Mouse (Mus musculus): ENCODE results near the gene Olfr508. TPM values are rescaled to one million over a fixed set of nuclear protein-coding genes. Genes with fewer than 3 reads are reported as not detected.
A peak's percentile ranks its signal among the peaks of the same experiment; 100 is the strongest.
"Not testable (repeated sequence)": the region's sequence is repeated elsewhere in the genome, so short reads cannot be mapped to it uniquely, and the experiment has no call there.

The Olfr508 gene
- not detected in 2 replicates for polyA plus RNA-seq (2014; fragmentation: Nextera tagmentation; extraction: Ambion mirVana)

- Histone ChIP-seq H3K4me2 (ENCODE audit: low read length) (no peak within 1 kb of the TSS), H3K4me3 (ENCODE audit: control insufficient read depth in 1 of 2, insufficient read depth in 1 of 2, low read depth in 1 of 2, low read length in 2 of 2) (no peak within 1 kb of the TSS), H3K27me3 (ENCODE audit: control insufficient read depth, insufficient read depth, low read length) (no peaks in the 10 kb centered on the region), H3K9me3 (ENCODE audit: control insufficient read depth, low read length) (no peaks in the 10 kb centered on the region), H3K27ac (replicated peaks in 1 of 2; ENCODE audit: control insufficient read depth in 1 of 2, insufficient read depth in 1 of 2, low read depth in 2 of 2, low read length in 2 of 2) (no peak within 1 kb of the TSS), H3K9ac (ENCODE audit: low read length) (no peak within 1 kb of the TSS), H3K4me1 (ENCODE audit: control insufficient read depth in 2 of 2, insufficient read depth in 2 of 2, low read length in 2 of 2) (no peaks in the 10 kb centered on the region), H3K36me3 (ENCODE audit: control insufficient read depth, insufficient read depth, low read length) (no peaks in the 10 kb centered on the region)
- WGBS: 73% methylated on average over 3 of the region's 3 CpGs
- no peak for ATAC-seq (ENCODE audit: insufficient number of reproducible peaks, insufficient read depth, low FRiP score, low read depth)
Measured at GRCm38 (mm10) chr7:108629694-108630093, at the start of gene Olfr508. TSS of gene Olfr508 (plus strand) at chr7:108629994.

GRCm38 (mm10) chr7:108589797-108590196 lies 40.0 kb upstream of the Olfr508 start:
- ATAC-seq (ENCODE audit: insufficient number of reproducible peaks, insufficient read depth, low FRiP score, low read depth): 0 out of 2 replicates have a peak, but pooled peaks have one; percentile 13
- no peaks in the 10 kb centered on the region for H3K27me3 ChIP-seq (ENCODE audit: control insufficient read depth, insufficient read depth, low read length)
- 88% methylated on average over 1 of the region's 1 CpGs for WGBS

GRCm38 (mm10) chr7:108601916-108602315 lies 27.9 kb upstream of the Olfr508 start:
- not testable (repeated sequence) for H3K36me3 ChIP-seq (ENCODE audit: control insufficient read depth, insufficient read depth, low read length); H3K4me1 ChIP-seq (ENCODE audit: control insufficient read depth in 2 of 2, insufficient read depth in 2 of 2, low read length in 2 of 2); H3K9ac ChIP-seq (ENCODE audit: low read length); ATAC-seq (ENCODE audit: insufficient number of reproducible peaks, insufficient read depth, low FRiP score, low read depth); H3K9me3 ChIP-seq (ENCODE audit: control insufficient read depth, low read length); H3K4me3 ChIP-seq (ENCODE audit: control insufficient read depth in 1 of 2, insufficient read depth in 1 of 2, low read depth in 1 of 2, low read length in 2 of 2); H3K4me2 ChIP-seq (ENCODE audit: low read length); H3K27ac ChIP-seq (replicated peaks in 1 of 2; ENCODE audit: control insufficient read depth in 1 of 2, insufficient read depth in 1 of 2, low read depth in 2 of 2, low read length in 2 of 2); H3K27me3 ChIP-seq (ENCODE audit: control insufficient read depth, insufficient read depth, low read length)
- 72% methylated on average over 3 of the region's 3 CpGs for WGBS

More at GRCm38 (mm10) chr7:108589797-108590196, 40.0 kb upstream of the Olfr508 start:
- Histone ChIP-seq H3K36me3 (ENCODE audit: control insufficient read depth, insufficient read depth, low read length) (no peaks in the 10 kb centered on the region), H3K4me1 (ENCODE audit: control insufficient read depth in 2 of 2, insufficient read depth in 2 of 2, low read length in 2 of 2) (no peaks in the 10 kb centered on the region), H3K9ac (ENCODE audit: low read length) (no peak overlapping the region), H3K27ac (replicated peaks in 1 of 2; ENCODE audit: control insufficient read depth in 1 of 2, insufficient read depth in 1 of 2, low read depth in 2 of 2, low read length in 2 of 2) (no peak overlapping the region), H3K9me3 (ENCODE audit: control insufficient read depth, low read length) (no peaks in the 10 kb centered on the region; the same call in 1 of the 2 replicates), H3K4me3 (ENCODE audit: control insufficient read depth in 1 of 2, insufficient read depth in 1 of 2, low read depth in 1 of 2, low read length in 2 of 2) (no peak overlapping the region), H3K4me2 (ENCODE audit: low read length) (no peak overlapping the region)

GRCm38 (mm10) chr7:108610487-108610886 lies 19.3 kb upstream of the Olfr508 start, which contains the start of gene Olfr506:
TSS of gene Olfr506 (plus strand) at chr7:108610787.
- ATAC-seq (ENCODE audit: insufficient number of reproducible peaks, insufficient read depth, low FRiP score, low read depth): no peak
- H3K9me3 ChIP-seq (ENCODE audit: control insufficient read depth, low read length): no peaks in the 10 kb centered on the region

GRCm38 (mm10) chr7:108614110-108614509 lies 15.7 kb upstream of the Olfr508 start:
- H3K36me3 ChIP-seq (ENCODE audit: control insufficient read depth, insufficient read depth, low read length): no peaks in the 10 kb centered on the region
- no peak overlapping the region for H3K27ac ChIP-seq (replicated peaks in 1 of 2; ENCODE audit: control insufficient read depth in 1 of 2, insufficient read depth in 1 of 2, low read depth in 2 of 2, low read length in 2 of 2)
- no peaks in the 10 kb centered on the region for H3K27me3 ChIP-seq (ENCODE audit: control insufficient read depth, insufficient read depth, low read length)
- no peaks in the 10 kb centered on the region for H3K4me1 ChIP-seq (ENCODE audit: control insufficient read depth in 2 of 2, insufficient read depth in 2 of 2, low read length in 2 of 2)
- no peaks in the 10 kb centered on the region for H3K9me3 ChIP-seq (ENCODE audit: control insufficient read depth, low read length)
- H3K9ac ChIP-seq (ENCODE audit: low read length): no peak overlapping the region
- no peak overlapping the region for H3K4me2 ChIP-seq (ENCODE audit: low read length)
- no peak overlapping the region for H3K4me3 ChIP-seq (ENCODE audit: control insufficient read depth in 1 of 2, insufficient read depth in 1 of 2, low read depth in 1 of 2, low read length in 2 of 2)
- no peak for ATAC-seq (ENCODE audit: insufficient number of reproducible peaks, insufficient read depth, low FRiP score, low read depth)
- WGBS: 68% methylated on average over 2 of the region's 2 CpGs

More at GRCm38 (mm10) chr7:108610487-108610886, 19.3 kb upstream of the Olfr508 start, which contains the start of gene Olfr506:
- Histone ChIP-seq H3K36me3 (ENCODE audit: control insufficient read depth, insufficient read depth, low read length) (no peaks in the 10 kb centered on the region), H3K27ac (replicated peaks in 1 of 2; ENCODE audit: control insufficient read depth in 1 of 2, insufficient read depth in 1 of 2, low read depth in 2 of 2, low read length in 2 of 2) (no peak within 1 kb of the TSS), H3K4me1 (ENCODE audit: control insufficient read depth in 2 of 2, insufficient read depth in 2 of 2, low read length in 2 of 2) (no peaks in the 10 kb centered on the region), H3K27me3 (ENCODE audit: control insufficient read depth, insufficient read depth, low read length) (no peaks in the 10 kb centered on the region), H3K4me3 (ENCODE audit: control insufficient read depth in 1 of 2, insufficient read depth in 1 of 2, low read depth in 1 of 2, low read length in 2 of 2) (no peak within 1 kb of the TSS), H3K9ac (ENCODE audit: low read length) (no peak within 1 kb of the TSS), H3K4me2 (ENCODE audit: low read length) (no peak within 1 kb of the TSS)

GRCm38 (mm10) chr7:108616781-108617180 lies 13.0 kb upstream of the Olfr508 start:
- H3K9me3 ChIP-seq (ENCODE audit: control insufficient read depth, low read length); H3K27ac ChIP-seq (replicated peaks in 1 of 2; ENCODE audit: control insufficient read depth in 1 of 2, insufficient read depth in 1 of 2, low read depth in 2 of 2, low read length in 2 of 2); H3K36me3 ChIP-seq (ENCODE audit: control insufficient read depth, insufficient read depth, low read length); H3K27me3 ChIP-seq (ENCODE audit: control insufficient read depth, insufficient read depth, low read length); H3K4me1 ChIP-seq (ENCODE audit: control insufficient read depth in 2 of 2, insufficient read depth in 2 of 2, low read length in 2 of 2); H3K4me2 ChIP-seq (ENCODE audit: low read length); H3K9ac ChIP-seq (ENCODE audit: low read length); H3K4me3 ChIP-seq (ENCODE audit: control insufficient read depth in 1 of 2, insufficient read depth in 1 of 2, low read depth in 1 of 2, low read length in 2 of 2); ATAC-seq (ENCODE audit: insufficient number of reproducible peaks, insufficient read depth, low FRiP score, low read depth): not testable (repeated sequence)
- 58% methylated on average over 3 of the region's 3 CpGs for WGBS

GRCm38 (mm10) chr7:108621514-108621913 lies 8.3 kb upstream of the Olfr508 start, which contains the start of gene Olfr507:
TSS of gene Olfr507 (plus strand) at chr7:108621814.
- Histone ChIP-seq H3K4me2 (ENCODE audit: low read length) (no peak within 1 kb of the TSS), H3K36me3 (ENCODE audit: control insufficient read depth, insufficient read depth, low read length) (no peaks in the 10 kb centered on the region), H3K9me3 (ENCODE audit: control insufficient read depth, low read length) (no peaks in the 10 kb centered on the region), H3K27ac (replicated peaks in 1 of 2; ENCODE audit: control insufficient read depth in 1 of 2, insufficient read depth in 1 of 2, low read depth in 2 of 2, low read length in 2 of 2) (no peak within 1 kb of the TSS), H3K4me1 (ENCODE audit: control insufficient read depth in 2 of 2, insufficient read depth in 2 of 2, low read length in 2 of 2) (no peaks in the 10 kb centered on the region), H3K27me3 (ENCODE audit: control insufficient read depth, insufficient read depth, low read length) (no peaks in the 10 kb centered on the region), H3K9ac (ENCODE audit: low read length) (no peak within 1 kb of the TSS), H3K4me3 (ENCODE audit: control insufficient read depth in 1 of 2, insufficient read depth in 1 of 2, low read depth in 1 of 2, low read length in 2 of 2) (no peak within 1 kb of the TSS)
- no peak for ATAC-seq (ENCODE audit: insufficient number of reproducible peaks, insufficient read depth, low FRiP score, low read depth)
- WGBS: 64% methylated on average over 2 of the region's 2 CpGs

- no peak within 1 kb of the TSS for H3K4me2 ChIP-seq (ENCODE audit: low read length)
- no peaks in the 10 kb centered on the region for H3K9me3 ChIP-seq (ENCODE audit: control insufficient read depth, low read length)
- no peak within 1 kb of the TSS for H3K9ac ChIP-seq (ENCODE audit: low read length)
- H3K4me3 ChIP-seq (ENCODE audit: control insufficient read depth in 1 of 2, insufficient read depth in 1 of 2, low read depth in 1 of 2, low read length in 2 of 2): no peak within 1 kb of the TSS
- H3K27ac ChIP-seq (replicated peaks in 1 of 2; ENCODE audit: control insufficient read depth in 1 of 2, insufficient read depth in 1 of 2, low read depth in 2 of 2, low read length in 2 of 2): no peak within 1 kb of the TSS
- ATAC-seq (ENCODE audit: insufficient number of reproducible peaks, insufficient read depth, low FRiP score, low read depth): no peak
- H3K36me3 ChIP-seq (ENCODE audit: control insufficient read depth, insufficient read depth, low read length): no peaks in the 10 kb centered on the region
- H3K27me3 ChIP-seq (ENCODE audit: control insufficient read depth, insufficient read depth, low read length): no peaks in the 10 kb centered on the region
- H3K4me1 ChIP-seq (ENCODE audit: control insufficient read depth in 2 of 2, insufficient read depth in 2 of 2, low read length in 2 of 2): no peaks in the 10 kb centered on the region
Measured at GRCm38 (mm10) chr7:108651806-108652205, 22.0 kb downstream of the Olfr508 start, which contains the start of gene Olfr509. TSS of gene Olfr509 (minus strand) at chr7:108651906.

All from heart, embryonic 14.5 days (tissue).